Mouse (Mus musculus) frontal cortex, postnatal 10 days (tissue): ENCODE measurements around the gene Plaur.

Experiments used
- DNase-seq, 2 experiments: peaks; one replicate each; pipeline ENCODE4 v3.0.0; 2022; ENCODE audit warnings: low spot score in 2 of 2, mixed read lengths in 1 of 2

Gene Plaur

DNA sequence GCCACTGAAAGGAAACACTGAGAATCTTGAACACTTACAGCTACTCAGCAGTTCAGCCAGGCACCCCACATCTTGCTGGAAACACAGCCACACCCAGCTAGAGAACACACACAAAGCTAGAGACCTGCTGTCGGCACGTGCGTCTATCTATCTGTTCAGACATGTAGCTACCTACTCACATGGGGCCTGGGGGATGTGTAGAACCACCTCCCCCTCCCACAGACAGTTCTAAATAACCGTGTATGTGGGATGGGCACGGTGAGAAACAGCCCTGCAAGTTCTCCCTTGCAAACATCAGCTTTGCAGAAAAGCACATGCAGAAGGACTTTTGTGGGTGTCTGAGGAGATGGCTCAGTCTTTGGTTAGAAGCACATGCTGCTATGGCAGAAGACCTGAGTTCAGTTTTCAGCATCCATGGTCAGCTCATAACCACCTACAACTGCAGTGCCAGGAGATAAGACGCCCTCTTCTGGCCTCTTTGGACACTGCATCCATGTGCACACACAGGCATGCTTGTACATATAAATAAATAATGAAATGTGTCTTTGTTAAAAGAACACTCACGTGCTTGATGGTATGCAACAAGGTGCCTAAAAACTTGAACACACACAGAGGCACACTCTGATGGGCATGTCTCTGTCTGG, 15.5 kb upstream of the Plaur start:
- DNase-seq: no peak

DNA sequence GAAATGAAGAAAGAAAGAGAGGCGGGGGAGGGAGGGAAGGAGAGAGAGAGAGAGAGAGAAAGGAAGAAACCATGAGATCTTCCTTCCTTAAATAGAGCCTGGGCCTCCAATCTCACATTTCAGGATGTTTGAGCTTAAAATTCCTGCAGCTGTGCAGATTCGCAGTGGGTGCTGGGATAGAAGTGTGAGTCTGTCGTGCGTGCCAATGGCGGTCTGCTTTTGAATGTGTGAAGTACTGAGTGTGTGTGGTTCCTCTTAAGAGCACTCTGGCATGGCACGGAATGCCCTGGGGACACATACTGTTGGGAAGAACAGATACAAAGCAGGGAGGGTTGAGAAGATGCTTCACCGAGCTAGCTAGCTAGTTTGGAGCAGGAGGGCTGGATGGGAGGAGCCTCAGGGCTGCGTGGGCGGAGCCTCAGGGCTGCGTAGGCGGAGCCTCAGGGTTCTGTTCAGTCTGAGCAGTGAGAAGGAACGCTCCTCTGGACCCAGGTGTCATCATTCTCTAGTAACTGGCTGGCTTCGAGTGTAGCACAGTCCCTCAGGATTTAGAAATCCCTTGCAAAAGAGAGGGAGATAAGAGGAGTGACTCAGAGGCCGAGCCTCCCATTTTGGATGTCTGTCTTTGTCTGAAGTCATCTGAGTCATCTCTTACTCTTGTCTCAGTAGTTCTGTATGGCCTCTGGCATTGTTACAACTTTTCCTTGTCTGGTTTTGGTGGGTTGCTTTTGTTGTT, 13.3 kb upstream of the Plaur start:
- no peak for DNase-seq

DNA sequence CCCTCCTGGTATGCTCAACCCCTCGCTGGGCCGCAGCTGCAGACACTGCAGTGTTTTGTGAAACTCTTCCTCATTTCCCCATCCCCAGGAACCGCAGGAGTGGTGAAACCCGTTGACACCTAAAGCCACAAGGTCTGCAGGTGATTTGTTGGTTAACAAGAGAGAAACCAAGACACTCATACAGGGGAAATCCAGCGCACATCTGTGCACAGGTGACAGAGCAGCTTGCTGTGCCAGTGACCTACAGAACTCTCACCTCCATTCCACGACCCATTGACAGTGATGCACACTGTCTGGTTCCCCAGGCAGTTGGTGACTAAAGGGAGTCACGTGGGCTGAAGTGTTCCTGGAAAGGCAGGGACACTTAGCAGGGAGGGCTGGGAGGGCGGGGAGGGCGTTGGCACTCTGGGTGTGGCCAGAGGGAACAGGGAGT, 11.7 kb upstream of the Plaur start:
- DNase-seq: no peak

DNA sequence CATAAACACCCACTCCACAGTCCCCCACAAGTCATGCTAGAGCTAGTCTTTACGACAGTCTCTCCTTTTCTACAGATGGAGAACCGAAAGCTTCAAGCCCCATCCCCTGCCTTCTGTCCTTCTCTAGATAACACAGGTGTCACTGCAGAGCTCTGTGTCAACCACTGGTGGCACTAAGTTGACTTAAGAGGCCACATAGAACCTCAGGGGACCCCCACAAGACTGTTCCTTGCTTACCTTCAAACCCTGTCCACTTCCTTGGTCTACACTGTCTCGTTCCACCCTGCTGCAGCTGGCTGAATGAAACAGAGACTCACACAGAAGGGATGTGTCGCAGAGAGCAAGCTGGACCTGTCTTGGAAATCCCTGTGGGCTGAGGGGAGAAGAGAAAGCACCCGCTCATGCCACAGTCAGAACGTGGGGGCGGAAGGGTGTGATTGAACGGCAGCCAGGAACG, 10.4 kb upstream of the Plaur start, which contains the start of gene Irgc1:
Gene Irgc1, minus strand, starts transcription at position 443 of the 457 bp plus-strand sequence.
- no peak for DNase-seq

DNA sequence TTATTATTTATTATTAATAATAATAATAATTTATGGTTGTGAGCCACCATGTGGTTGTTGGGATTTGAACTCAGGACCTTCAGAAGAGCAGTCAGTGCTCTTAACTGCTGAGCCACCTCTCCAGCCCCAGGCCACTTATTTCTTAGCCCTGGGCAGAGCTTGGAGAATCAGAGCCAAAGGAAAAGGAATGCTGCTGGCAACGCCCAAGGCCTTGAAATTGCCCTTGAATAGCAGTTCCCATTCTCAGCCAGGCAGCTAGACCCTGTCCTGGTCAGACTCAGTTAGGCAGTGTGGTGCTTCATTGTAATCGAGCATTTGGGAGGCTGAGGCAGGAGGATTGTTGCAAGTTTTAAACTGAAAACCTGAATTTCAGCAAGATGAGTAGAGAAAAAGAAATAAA, 8.1 kb upstream of the Plaur start:
- no peak for DNase-seq

DNA sequence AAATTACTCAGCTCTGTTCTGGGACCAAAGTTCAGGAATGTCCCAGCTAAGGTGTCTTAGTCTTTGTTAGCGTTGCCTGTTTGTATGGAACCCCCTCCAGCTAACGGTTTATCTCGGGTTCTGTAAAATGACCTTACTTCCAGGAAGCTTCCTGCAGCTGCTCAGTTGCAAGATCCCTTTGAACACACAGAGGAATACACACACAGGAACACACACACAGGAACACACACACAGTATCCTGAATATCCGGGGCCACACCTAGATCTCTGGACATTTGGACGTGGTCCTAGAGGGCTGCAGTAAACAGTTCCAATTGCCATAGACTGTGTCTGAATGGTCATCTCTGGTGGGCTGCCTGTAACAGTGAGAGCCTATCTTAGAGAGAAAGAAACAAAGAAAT, 6.6 kb upstream of the Plaur start:
- DNase-seq: no peak

DNA sequence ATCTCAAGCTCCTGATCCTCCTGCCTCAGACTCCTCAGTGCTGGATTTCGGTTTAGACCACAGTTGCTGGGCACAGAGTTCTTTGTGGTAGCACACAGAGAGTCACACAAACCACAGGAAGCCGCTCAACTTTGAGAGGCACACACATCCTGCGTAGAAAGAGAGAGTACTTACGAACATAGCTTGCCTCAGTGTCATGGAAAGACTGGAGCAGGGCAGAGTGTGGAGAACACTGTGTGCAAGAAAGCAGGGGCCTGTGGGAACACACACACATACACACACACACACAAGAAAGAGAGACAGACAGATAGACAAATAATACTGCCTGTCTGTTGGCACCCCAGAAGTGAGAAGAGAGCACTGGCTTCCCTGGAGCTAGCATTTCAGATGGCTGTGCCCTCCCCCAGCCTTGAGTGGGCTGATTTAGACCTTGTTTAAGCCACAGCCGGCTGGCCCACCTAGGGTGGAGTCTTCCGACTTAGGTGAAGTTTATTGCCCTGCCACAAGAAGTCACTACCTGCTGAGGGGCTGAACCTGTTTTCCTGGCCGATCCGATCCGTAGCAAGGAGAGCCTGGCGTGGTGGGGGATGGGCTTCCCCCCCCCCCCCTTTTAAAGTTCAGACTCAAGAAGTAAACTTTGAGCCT, 4.4 kb upstream of the Plaur start:
- DNase-seq: no peak

DNA sequence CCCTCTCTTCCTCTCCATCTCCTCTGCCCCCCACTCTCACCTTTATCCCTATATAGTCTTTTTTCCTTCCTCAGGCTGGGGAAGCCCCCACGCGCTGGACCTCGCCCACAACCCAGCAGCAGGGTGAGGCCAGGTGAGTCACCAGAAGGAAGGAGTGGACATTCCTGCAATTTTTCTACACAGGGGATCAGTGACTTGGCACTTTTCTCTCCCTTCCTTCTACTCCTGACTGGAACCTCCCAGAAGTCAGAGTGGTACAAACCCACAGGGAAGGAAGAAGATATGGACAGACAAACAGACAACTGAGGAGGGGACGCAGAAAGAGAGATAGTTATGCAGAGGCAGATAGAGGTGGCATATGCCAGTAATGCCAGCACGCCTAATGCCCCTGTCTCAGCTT, 2.8 kb upstream of the Plaur start:
- DNase-seq: no peak

DNA sequence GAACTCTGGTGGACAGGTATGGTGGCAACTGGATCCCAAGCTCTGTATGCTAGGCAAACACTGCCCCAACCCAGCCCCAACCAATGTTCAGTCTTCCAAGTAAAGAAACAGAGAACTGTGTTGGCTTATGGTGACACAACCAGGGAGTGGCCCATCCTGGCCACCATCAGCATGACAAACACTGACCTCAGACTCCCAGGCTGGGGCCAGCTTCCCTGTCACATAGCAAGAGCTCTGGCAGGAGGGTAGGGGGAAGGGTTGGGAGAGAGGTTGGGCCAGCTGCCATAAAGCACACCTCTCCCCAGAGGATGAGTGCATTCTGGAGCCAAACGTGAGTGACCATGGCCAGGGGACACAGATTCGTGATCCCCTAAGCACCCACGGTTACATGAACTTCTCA, 2.4 kb upstream of the Plaur start:
- DNase-seq: no peak

DNA sequence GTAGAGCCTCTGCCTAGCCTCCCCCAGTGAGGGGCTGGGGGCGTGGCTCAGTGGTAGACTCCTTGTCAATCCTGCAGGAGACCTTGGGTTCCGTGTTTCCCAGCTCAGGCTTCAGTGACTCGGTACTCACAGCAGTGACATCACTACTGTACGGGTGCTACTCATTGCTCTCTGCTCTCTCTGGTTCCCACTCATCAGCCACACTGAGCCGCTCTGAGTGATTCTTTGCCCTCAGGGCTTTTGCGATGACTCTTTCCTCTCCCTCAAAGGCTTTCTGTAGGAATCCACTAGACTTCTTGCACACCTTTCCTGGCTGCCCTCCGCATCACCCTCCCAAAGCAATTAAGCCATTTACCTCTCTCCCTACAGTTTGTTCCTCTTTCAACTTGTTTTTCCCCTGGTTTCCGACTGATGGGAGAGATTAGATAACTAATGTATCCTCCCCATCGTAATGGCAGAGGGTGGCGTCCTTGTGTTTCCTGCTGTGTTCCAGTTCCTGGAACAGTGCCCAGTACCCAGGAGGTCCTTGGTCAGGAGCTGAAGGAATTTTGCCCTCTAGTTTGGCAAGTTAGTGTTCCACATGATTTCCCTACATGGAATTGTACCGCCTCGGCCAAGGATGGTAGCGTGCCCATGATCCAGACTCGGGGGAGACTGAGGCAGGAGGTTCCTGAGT, 770 bp upstream of the Plaur start:
- DNase-seq: no peak

DNA sequence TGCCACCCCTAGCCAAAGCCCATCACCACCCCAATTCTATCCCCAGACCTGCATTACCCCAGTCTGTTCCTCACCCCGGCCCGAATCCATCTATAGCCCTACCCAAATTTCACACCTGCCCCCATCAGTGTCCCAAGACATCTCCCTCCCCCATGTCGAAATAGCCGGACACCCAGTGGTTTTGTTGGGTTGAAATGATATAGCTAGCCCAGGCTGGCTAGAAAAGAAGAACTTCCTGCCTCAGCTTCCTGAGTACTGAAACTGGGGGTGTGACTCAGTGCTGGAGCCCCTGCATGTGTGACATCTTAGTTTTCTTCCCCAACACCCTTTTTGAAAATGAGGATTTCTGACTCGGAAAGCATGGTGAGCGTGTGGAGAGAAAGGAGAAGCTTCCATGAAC, 4.6 kb downstream of the Plaur start:
- DNase-seq: no peak

DNA sequence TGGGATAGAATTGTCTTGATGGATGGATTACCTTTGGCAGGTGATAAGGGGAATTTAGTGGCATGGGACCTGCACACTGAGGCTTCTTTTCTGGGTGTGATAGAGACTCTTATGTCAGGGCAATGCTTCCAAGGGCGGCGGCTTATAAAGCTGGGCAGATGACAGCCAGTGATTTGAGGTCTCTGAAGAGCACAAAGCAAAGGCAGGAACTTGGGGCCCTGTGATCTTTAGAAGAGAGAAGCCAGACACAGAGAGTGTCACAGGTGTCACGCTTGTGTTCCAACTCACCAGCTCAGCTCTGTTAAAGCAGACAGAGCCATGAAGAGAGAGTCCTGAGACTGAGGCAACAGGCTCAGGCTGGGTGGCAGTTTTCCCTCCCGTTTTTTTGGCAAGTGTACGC, 5.6 kb downstream of the Plaur start:
- no peak for DNase-seq

DNA sequence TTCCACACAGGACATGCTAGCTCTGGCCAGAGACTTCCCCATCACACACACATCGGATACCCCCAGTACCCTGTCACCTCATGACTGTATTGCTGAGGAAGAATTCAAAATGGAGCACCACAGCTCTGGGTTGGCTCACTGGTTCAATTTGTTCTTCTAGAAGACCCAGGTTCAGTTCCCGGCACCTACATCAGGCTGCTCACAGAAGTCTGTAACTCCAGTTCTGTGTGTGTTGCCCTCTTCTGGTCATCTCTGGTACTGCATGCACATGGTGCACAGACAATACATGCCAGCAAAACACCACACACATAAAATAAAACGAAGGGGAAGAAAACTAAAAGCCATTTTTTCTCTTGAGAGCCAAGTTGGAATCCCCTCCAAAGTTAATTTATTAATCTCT, 6.8 kb downstream of the Plaur start:
- no peak for DNase-seq

DNA sequence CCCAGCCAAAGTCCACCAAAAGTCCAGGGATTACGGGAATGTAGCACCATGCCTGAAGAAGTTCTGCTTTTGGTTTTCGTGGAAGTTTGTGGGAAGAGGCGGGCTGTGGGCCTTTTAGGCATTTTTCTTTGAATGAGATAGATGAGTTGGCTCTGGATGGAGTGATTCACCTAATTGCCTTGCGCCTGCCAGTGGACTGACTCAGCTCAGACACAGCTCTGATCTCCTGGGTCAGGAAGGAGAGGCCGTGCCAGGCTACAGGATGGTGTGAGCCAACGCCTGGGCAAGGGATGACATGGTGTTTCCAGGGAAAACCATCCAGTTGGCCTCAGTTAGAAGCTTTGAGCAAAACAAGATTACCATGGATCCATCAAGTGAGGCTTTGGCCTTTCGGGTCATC, 8.1 kb downstream of the Plaur start:
- DNase-seq: no peak

DNA sequence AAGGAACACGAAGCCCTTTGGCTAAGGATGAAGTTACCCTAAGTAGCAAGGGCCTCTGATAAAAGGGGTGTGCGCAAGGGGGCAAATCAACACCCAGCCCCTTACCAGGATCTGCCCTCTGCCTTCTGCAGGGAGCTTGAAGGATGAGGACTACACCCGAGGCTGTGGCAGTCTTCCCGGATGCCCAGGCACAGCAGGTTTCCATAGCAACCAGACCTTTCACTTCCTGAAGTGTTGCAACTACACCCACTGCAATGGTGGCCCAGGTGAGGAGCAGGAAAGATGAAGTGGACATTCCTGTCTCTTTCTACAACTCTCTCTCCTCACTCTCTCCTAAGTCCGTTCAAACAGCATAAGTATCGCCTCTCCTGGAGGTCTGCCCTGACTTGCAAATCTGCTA, 10.2 kb downstream of the Plaur start:
- no peak for DNase-seq

DNA sequence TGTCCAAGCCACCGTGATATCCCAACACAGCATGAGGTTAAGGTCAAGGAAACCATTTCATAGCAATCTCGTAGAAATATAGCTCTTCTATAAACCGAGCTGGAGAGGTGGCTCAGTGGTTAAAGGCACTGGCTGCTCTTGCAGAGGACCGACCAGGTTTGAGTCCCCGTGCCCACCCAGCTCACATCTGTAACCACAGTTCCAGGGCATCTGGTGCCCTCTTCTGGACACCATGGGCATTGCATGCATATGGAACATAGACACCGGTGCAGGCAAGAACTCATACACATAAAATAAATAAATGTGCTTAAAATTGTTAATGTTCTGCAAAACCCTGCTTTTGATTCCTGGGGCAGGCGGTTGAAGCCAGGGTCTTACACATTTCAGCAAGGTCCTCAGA, 10.7 kb downstream of the Plaur start:
- DNase-seq: no peak

DNA sequence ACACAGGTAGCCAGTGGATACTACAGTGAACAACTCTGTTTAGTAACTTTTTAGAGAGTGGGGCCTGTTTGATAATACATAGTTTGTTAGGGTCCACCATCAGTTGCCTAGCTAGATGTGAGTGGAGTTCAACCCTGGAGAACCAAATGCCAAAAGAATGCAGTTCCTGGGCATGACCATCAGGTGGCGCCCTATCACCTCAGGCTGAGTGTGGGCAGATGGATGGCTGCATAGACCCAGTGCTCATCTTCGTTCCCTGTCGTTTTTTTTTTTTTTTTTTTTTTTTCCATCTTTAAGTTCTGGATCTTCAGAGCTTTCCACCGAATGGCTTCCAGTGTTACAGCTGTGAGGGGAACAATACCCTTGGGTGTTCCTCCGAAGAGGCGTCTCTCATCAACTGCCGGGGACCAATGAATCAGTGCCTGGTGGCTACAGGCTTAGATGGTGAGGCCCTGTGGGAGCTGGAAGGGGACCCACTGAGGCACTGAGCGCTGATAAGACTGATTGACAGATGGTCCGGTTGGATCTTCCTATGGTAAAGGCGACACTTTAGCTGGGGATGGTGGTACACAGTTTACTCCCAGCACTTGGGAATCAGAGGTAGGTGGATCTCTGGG, 11.7 kb downstream of the Plaur start:
- peak in 1 of 2 experiments; percentile 63 for DNase-seq

DNA sequence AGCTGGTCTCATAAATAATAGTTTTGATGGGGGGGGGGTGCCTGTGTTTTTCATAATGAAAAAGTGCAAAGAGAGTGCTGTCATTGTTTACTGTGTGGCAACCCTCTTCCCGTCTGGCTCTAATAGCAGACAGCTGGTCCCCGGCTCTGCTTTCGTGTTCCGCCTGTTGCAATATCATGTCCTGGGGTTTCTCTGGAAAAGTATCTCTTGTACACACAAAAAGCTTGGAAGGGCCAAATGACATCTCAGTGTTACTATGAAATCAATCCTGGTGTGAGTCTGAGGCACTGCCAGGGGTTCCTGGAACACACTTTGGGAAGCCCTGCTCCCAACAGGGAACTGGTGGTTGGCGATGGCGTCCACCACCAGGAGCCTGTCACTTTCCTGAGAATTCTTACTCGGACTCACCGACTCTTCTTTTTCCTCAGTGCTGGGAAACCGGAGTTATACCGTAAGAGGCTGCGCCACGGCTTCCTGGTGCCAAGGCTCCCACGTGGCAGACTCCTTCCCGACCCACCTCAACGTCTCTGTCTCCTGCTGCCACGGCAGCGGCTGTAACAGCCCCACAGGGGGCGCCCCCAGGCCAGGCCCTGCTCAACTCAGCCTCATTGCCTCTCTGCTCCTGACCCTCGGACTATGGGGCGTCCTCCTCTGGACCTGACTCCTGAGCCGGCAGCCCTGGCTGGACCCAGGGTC, 12.7 kb downstream of the Plaur start:
- DNase-seq: peak in 1 of 2 experiments; percentile 36

DNA sequence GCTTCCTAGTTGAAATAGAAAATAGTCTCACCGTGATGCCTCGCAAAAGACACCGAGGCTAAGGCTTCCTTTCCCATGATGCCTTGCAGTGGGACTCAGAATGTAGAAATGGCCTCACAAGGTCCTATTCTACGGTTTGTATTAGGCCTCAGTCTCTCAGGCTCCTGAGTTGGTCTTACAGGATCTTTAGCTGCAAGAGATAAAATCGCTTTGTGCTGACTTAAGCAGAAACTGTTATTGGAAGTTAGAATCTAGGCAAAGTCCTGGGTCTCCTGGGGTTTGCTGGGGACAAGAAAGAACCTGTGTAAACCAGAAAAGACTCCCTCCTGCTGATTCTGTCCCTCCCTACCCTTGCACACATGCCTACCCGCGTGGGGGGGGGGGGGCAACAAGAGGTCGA, 14.1 kb downstream of the Plaur start:
- no peak for DNase-seq

DNA sequence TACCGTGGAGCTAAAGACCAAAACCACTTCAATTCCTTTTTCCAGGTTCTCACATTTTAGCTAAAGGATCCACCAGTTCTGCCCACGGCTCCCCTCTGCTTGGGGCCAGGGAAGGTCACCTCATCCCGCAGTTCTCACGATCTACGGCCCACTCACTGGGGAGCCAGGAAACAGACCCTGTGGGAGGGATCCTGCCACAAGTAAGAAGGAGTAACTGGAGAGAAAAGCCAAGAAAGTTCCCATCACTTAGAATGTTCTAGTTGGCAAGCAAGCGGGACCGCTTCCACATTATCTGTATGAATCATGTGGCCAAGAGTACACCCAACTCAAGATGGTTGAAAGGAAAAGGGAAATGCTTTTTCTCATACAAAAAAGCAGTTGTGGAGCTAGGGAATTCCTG, 14.6 kb downstream of the Plaur start:
- DNase-seq: no peak

DNA sequence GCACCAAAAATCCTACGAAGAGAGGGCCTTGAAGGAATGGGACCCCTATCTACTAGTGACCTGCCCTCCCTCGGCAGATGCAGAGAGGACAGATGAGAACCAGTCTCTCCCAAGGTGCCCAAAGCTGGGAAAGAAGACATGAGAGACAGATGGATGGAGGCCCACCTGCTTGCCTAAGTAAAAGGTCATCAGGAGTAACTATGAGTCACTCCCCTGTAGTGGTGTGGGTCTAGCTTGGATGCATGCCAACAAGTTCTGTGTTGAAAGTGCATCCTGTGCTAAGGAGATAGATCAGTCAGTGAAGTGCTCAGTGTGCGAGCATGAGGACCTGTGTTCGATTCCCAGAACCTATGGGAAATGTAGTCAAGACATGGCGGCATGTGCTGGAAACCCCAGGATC, 16.6 kb downstream of the Plaur start:
- no peak for DNase-seq
